14 mouse cellular contexts compared by ENCODE assay signal in the genomic region with DNA sequence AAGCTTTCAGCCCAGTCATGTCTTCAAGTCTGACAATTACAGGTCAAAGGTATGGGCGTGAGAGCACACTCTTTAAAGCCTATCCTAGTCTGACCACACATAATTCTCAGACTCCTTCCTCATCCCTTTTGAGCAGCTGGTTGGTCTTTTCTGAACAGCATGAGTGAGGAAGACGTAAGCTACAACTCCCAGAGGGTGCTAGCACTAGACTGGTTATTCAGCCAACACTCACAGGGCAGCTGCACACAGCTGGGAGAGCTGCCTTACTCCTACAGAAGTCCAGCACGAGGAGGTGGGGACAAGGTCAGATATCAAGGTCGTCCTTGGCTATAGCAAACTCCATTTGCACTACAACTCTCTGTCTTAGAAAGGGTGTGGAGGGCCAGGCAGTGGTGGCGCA. TPM values are rescaled to one million over a fixed set of nuclear protein-coding genes. Genes with fewer than 3 reads are reported as not detected.
DNase-seq lines count a peak whose midpoint lies in the region; ATAC-seq and TF ChIP-seq lines count a peak whose summit lies in the region.
"Had no signal": no experiment of that assay in that cellular context is flagged by ENCODE, and none has a peak within 500 bp of the region (broad histone marks: within the 10 kb centered on the region; RNA-seq: fewer than 3 reads in every experiment).

No protein-coding gene starts in this region.

- H3K36me3 ChIP-seq in kidney, embryonic 15.5 days, result peaks cover 43% of the 10 kb centered on the region
- H3K36me3 ChIP-seq in heart, adult 2 months (ENCODE audit: control insufficient read depth, insufficient read depth, low read length), result no peaks in the 10 kb centered on the region
- H3K36me3 ChIP-seq in stomach, postnatal 0 days (ENCODE audit: control insufficient read depth, insufficient read depth, low read length), result peaks cover 9% of the 10 kb centered on the region

- 75% methylated on average over 5 of the region's 5 CpGs for WGBS in kidney, embryonic 15.5 days
- 67% methylated on average over 5 of the region's 5 CpGs for WGBS in heart, adult 2 months
- WGBS in stomach, postnatal 0 days, result 51% methylated on average over 5 of the region's 5 CpGs

- H3K27me3 ChIP-seq in kidney, embryonic 15.5 days, result no peaks in the 10 kb centered on the region
- no peaks in the 10 kb centered on the region for H3K27me3 ChIP-seq in heart, adult 2 months (ENCODE audit: control insufficient read depth, insufficient read depth, low read length)
- no peaks in the 10 kb centered on the region for H3K27me3 ChIP-seq in stomach, postnatal 0 days (ENCODE audit: control insufficient read depth, insufficient read depth, low read length)
- H3K27me3 ChIP-seq: embryonic facial prominence, embryonic 15.5 days; midbrain, embryonic 13.5 days had no signal

- H3K4me2 ChIP-seq in kidney, embryonic 15.5 days, result no peak overlapping the region
- no peak overlapping the region for H3K4me2 ChIP-seq in stomach, postnatal 0 days (replicated peaks; ENCODE audit: low read depth)
- H3K4me2 ChIP-seq: embryonic facial prominence, embryonic 15.5 days; midbrain, embryonic 13.5 days had no signal

- no peak overlapping the region for H3K9ac ChIP-seq in kidney, embryonic 15.5 days
- no peak overlapping the region for H3K9ac ChIP-seq in heart, adult 2 months (ENCODE audit: low read depth, low read length)
- no peak overlapping the region for H3K9ac ChIP-seq in stomach, postnatal 0 days (ENCODE audit: low read length)
- H3K9ac ChIP-seq: embryonic facial prominence, embryonic 15.5 days; liver, embryonic 14.5 days; midbrain, embryonic 13.5 days had no signal

- TF ChIP-seq CTCF in heart, adult 2 months (IDR thresholded peaks at IDR 0.05), result no peak
- no peak for TF ChIP-seq CTCF in stomach, postnatal 0 days (IDR thresholded peaks at IDR 0.05; ENCODE audit: low read depth)

- H3K27ac ChIP-seq in kidney, embryonic 15.5 days, result no peak overlapping the region
- H3K27ac ChIP-seq in heart, adult 2 months, result no peak overlapping the region
- H3K27ac ChIP-seq in stomach, postnatal 0 days (replicated peaks), result peak overlapping the region; percentile 24; the same call in 1 of the 2 replicates
- H3K27ac ChIP-seq: embryonic facial prominence, embryonic 15.5 days; liver, embryonic 14.5 days; midbrain, embryonic 13.5 days had no signal

- H3K9me3 ChIP-seq in kidney, embryonic 15.5 days (replicated peaks), result no peaks in the 10 kb centered on the region
- no peaks in the 10 kb centered on the region for H3K9me3 ChIP-seq in stomach, postnatal 0 days (ENCODE audit: control insufficient read depth, low read length)
- H3K9me3 ChIP-seq: embryonic facial prominence, embryonic 15.5 days; midbrain, embryonic 13.5 days had no signal

- TF ChIP-seq EP300 in heart, adult 2 months (IDR thresholded peaks at IDR 0.05; ENCODE audit: insufficient read depth, low read depth, low read length), result peak; percentile 62; the same call in 1 of the 2 replicates
- TF ChIP-seq EP300 in stomach, postnatal 0 days (optimal IDR thresholded peaks at IDR 0.05), result no peak

- H3K4me1 ChIP-seq in kidney, embryonic 15.5 days, result 0 out of 2 replicates have a peak, but pooled peaks cover 2% of the 10 kb centered on the region
- no peaks in the 10 kb centered on the region; the same call in 1 of the 2 replicates for H3K4me1 ChIP-seq in heart, adult 2 months (ENCODE audit: control insufficient read depth, insufficient read depth, low read length)
- H3K4me1 ChIP-seq in stomach, postnatal 0 days (replicated peaks; ENCODE audit: control insufficient read depth, insufficient read depth), result no peaks in the 10 kb centered on the region

- H3K4me3 ChIP-seq in kidney, embryonic 15.5 days (replicated peaks), result no peak overlapping the region
- H3K4me3 ChIP-seq in heart, adult 2 months, result no peak overlapping the region
- H3K4me3 ChIP-seq in stomach, postnatal 0 days (ENCODE audit: low read depth, low read length), result no peak overlapping the region
- H3K4me3 ChIP-seq: embryonic facial prominence, embryonic 15.5 days; midbrain, embryonic 13.5 days had no signal

- DNase-seq in kidney, postnatal 10 days, result peak; percentile 78
- peak; percentile 71 to 72 for DNase-seq in heart, adult 2 months
- DNase-seq in heart, postnatal 4 days, result peak; percentile 72
- DNase-seq in stomach, postnatal 0 days (ENCODE audit: low spot score), result peak; percentile 32
- no peak for DNase-seq in urinary bladder, postnatal 14 days (ENCODE audit: low spot score)
- DNase-seq: cerebellum, postnatal 25 days; kidney, adult 9 months; right cerebral cortex, postnatal 25 days; thymus, adult 18-20 months had no signal

- TF ChIP-seq POLR2A in heart, adult 2 months (IDR thresholded peaks at IDR 0.05; ENCODE audit: insufficient read depth, low read depth, low read length), result no peak

- intact Hi-C loops in heart, adult 2 months (cut with DNase I), result loop anchor here (10.0 kb wide), 1 partner anchor 874 kb away; the partner anchor contains the start of genes Epm2aip1 and Mlh1

- H3K79me2 ChIP-seq in heart, adult 2 months (replicated peaks; ENCODE audit: control insufficient read depth, insufficient read depth, low read length), result no peaks in the 10 kb centered on the region; the same call in 1 of the 2 replicates

- no peak for ATAC-seq in kidney, embryonic 15.5 days (replicated peaks; ENCODE audit: low FRiP score)
- peak; percentile 89 for ATAC-seq in stomach, postnatal 0 days (ENCODE audit: low FRiP score, low TSS enrichment)
- ATAC-seq in megakaryocyte, adult 5-6 weeks (ENCODE audit: poor library complexity, severe bottlenecking), result no peak
- ATAC-seq: midbrain, embryonic 13.5 days had no signal

RNA-seq across cellular contexts. Expression of gene Ptpn23, which starts 7.4 kb away (rescaled TPM):
- polyA plus RNA-seq in kidney, embryonic 15.5 days (2015; fragmentation: Nextera tagmentation; extraction: Ambion mirVana), result 16.9 and 17.5 TPM in 2 replicates
- total RNA-seq in heart, adult 2 months (2021), result 10 to 100 TPM; 12.9 to 15.2 TPM
- 10.5 and 15.4 TPM in 2 replicates for polyA plus RNA-seq in heart, adult 2 months (2012; rRNA removed)
- 10 to 100 TPM; 32.4 to 33.7 TPM for total RNA-seq in heart, postnatal 4 days (2021)
- 6.3 and 7.8 TPM in 2 replicates for polyA plus RNA-seq in stomach, postnatal 0 days (2015; fragmentation: Nextera tagmentation; extraction: Ambion mirVana)
- total RNA-seq in megakaryocyte, adult 5-6 weeks (2015), result 7.2 and 11.5 TPM in 2 replicates
- 2.9 and 5.9 TPM in 2 replicates for total RNA-seq in megakaryocyte, adult 5-6 weeks (2017)

RNA-seq across cellular contexts. Expression of gene Ngp, which starts 18.9 kb away (rescaled TPM):
- 5.4 and 6.8 TPM in 2 replicates for polyA plus RNA-seq in kidney, embryonic 15.5 days (2015; fragmentation: Nextera tagmentation; extraction: Ambion mirVana)
- total RNA-seq in heart, adult 2 months (2021), result not detected
- polyA plus RNA-seq in heart, adult 2 months (2012; rRNA removed), result 0.94 and 0.96 TPM in 2 replicates
- 1 to 10 TPM; 1.8 to 3.2 TPM for total RNA-seq in heart, postnatal 4 days (2021)
- 2.4 and 2.5 TPM in 2 replicates for polyA plus RNA-seq in stomach, postnatal 0 days (2015; fragmentation: Nextera tagmentation; extraction: Ambion mirVana)
- 7,759 and 10,303 TPM in 2 replicates for total RNA-seq in megakaryocyte, adult 5-6 weeks (2015)
- 2,992 and 4,182 TPM in 2 replicates for total RNA-seq in megakaryocyte, adult 5-6 weeks (2017)

Comparison
In these comparisons a context has a peak if more than half of its experiments do, and no peak if none do; other contexts are left out.
1. RNA of gene Ngp, which starts 18.9 kb away (total RNA-seq): 2,992 to 10,303 TPM in megakaryocyte, adult 5-6 weeks; 1.8 to 3.2 TPM in heart, postnatal 4 days and not detected in heart, adult 2 months; every median in the first group is over 100 times any median in the second.